Mouse (Mus musculus) erythroblast, adult 5-6 weeks (primary cell): ENCODE data around the gene Cyp1b1. TPM values are rescaled to one million over a fixed set of nuclear protein-coding genes. Genes with fewer than 3 reads are reported as not detected.

ENCODE experiments used
- ATAC-seq: replicated peaks from 2 replicates; pipeline ENCODE4 v1.8.0; 2016; ENCODE audit warnings: moderate number of reproducible peaks, mild to moderate bottlenecking, moderate TSS enrichment, inconsistent platforms; ENCODE audit not compliant: poor library complexity, low FRiP score, severe bottlenecking
- total RNA-seq, 2 experiments: library from RNA; stranded (forward) in 1 of 2; stranded (reverse) in 1 of 2; fragments of 150-400 nt in 1 of 2; fragments of 200-764, 138-1000 nt in 1 of 2; gene quantifications; 2 replicates each; pipeline versions ENCODE4 v1.2.3 to v1.2.4; 2015 to 2017; ENCODE audit warnings: low replicate concordance in 2 of 2

Cyp1b1 gene
- total RNA-seq, 2 experiments from 2014 or later = 0.43 TPM; not detected in 1

- no peak for ATAC-seq
These were observed 56.4 kb downstream of the Cyp1b1 start for GRCm38 (mm10) chr17:79658452-79658851.

DNA sequence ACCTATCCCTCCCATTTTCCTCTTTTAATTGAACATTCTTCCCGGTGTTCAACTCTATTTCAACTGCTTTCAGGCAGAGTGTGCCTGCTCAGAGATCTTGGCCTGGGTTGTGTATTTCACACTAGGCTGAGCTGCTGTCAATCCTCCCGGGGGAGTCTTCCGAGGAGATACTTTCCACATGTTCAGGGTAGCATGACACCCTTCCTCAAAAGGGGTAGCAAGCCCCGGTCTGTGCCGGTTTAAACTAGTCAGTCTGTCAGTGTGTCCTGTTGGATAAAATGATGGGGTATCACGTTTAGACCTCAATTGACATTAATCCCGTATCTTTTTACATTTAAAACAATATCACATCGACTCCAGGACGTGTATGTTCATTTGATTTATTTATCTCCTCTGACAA, 57.1 kb downstream of the Cyp1b1 start:
- no peak for ATAC-seq

DNA sequence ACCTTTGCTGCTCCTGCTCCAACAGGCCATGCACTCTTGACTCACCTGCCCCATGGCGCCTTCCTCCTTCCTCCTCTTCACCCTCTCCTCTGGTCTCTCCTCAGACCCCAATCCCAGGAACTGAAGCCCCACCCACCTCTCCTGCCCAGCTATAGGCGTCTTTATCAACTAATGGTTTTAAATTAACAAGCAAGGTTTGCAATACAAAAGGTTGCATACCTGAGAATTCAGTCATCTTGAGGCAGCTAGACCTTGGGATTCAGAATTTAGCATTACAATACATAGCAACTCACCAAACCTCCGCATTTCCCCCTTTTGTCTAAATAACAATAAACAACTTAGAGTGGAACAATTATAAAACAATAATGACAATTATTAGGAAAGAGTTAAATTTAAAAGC, 60.7 kb downstream of the Cyp1b1 start:
- no peak for ATAC-seq

DNA sequence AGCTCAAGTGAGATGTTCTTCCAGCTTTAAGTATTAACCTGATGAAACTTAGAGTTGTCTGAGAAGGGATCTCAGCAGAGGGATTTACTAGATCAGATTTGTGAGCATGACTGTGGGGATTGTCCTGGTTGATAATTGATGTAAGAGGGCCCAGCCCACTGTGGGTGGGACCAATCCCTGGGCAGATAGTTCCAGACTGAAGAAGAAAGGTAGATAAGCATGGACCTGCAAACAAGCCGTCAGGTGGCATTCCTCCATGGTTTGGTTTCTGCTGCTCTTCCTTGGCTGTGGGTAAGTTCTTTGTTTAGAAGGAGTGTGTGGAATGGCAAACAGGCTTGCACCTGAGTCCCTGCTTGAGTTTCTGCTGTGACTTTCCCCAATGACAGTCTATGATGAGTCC, 61.7 kb downstream of the Cyp1b1 start:
- ATAC-seq = no peak

Other genes starting within 250 kb of the Cyp1b1 start
- not detected in 2 replicates for gene Rmdn2, start 103.2 kb downstream of the Cyp1b1 start, total RNA-seq (2015; ENCODE audit: low replicate concordance)
- 0.68 TPM in 1 of 2 replicates, not detected in the other for gene Rmdn2, start 103.2 kb downstream of the Cyp1b1 start, total RNA-seq (2017; ENCODE audit: low replicate concordance)
- gene Atl2, start 181.1 kb upstream of the Cyp1b1 start, total RNA-seq (2015; ENCODE audit: low replicate concordance) = 16.7 and 30.1 TPM in 2 replicates
- gene Atl2, start 181.1 kb upstream of the Cyp1b1 start, total RNA-seq (2017; ENCODE audit: low replicate concordance) = 21.6 and 38.2 TPM in 2 replicates